ENCODE assay signal across 21 mouse cellular contexts in genomic region chr2:172140080-172140479, GRCm38 (mm10).
DNase-seq lines count a peak whose midpoint lies in the region; ATAC-seq lines count a peak whose summit lies in the region.
"Had no signal": no experiment of that assay in that cellular context is flagged by ENCODE, and none has a peak within 500 bp of the region (broad histone marks: within the 10 kb centered on the region; RNA-seq: fewer than 3 reads in every experiment).

No protein-coding gene starts in this region.

- intact Hi-C loops in left cerebral cortex, postnatal 14 days (cut with DNase I), result no loop called here

- no peaks in the 10 kb centered on the region for H3K27me3 ChIP-seq in forebrain, embryonic 13.5 days
- no peaks in the 10 kb centered on the region for H3K27me3 ChIP-seq in forebrain, embryonic 15.5 days
- H3K27me3 ChIP-seq: heart, embryonic 15.5 days had no signal

- no peak for ATAC-seq in forebrain, embryonic 13.5 days
- ATAC-seq in forebrain, embryonic 15.5 days (replicated peaks), result no peak
- ATAC-seq in CD4-positive, CD25-positive, alpha-beta regulatory T cell, adult 4 months, result no peak

- peaks cover 9% of the 10 kb centered on the region for H3K4me1 ChIP-seq in forebrain, embryonic 13.5 days
- H3K4me1 ChIP-seq in forebrain, embryonic 15.5 days, result peaks cover 5% of the 10 kb centered on the region; the same call in 1 of the 2 replicates
- H3K4me1 ChIP-seq: heart, embryonic 15.5 days had no signal

- no peak overlapping the region for H3K4me3 ChIP-seq in forebrain, embryonic 13.5 days
- H3K4me3 ChIP-seq in forebrain, embryonic 15.5 days, result no peak overlapping the region
- H3K4me3 ChIP-seq: heart, embryonic 15.5 days had no signal

- no peak overlapping the region for H3K9ac ChIP-seq in forebrain, embryonic 13.5 days
- H3K9ac ChIP-seq in forebrain, embryonic 15.5 days (replicated peaks), result no peak overlapping the region
- H3K9ac ChIP-seq: heart, embryonic 15.5 days had no signal

- DNase-seq in left cerebral cortex, postnatal 14 days (ENCODE audit: low spot score in 2 of 2), result peak; percentile 47 to 48
- DNase-seq in left cerebral cortex, adult 11 months (ENCODE audit: low spot score), result no peak
- DNase-seq in brain, adult 2 months (ENCODE audit: low read depth, low spot score), result peak; percentile 91
- DNase-seq in frontal cortex, postnatal 36 days (ENCODE audit: low spot score in 2 of 2), result peak; percentile 68 to 77
- no peak for DNase-seq in ovary, postnatal 36 days (ENCODE audit: low spot score)
- DNase-seq: cerebellum, postnatal 14 days; gastrocnemius, adult 2 months; heart, adult 18-20 months; kidney, adult 9 months; kidney, postnatal 36 days; lung, adult 2 months; lung, postnatal 4 days; retina, postnatal 1 day; thymus, postnatal 36 days had no signal

- no peak overlapping the region for H3K4me2 ChIP-seq in forebrain, embryonic 13.5 days
- H3K4me2 ChIP-seq in forebrain, embryonic 15.5 days (replicated peaks), result no peak overlapping the region
- H3K4me2 ChIP-seq: heart, embryonic 15.5 days; liver, embryonic 11.5 days; midbrain, embryonic 11.5 days had no signal

- 0 out of 2 replicates have a peak overlapping the region, but pooled peaks have one; percentile 7 for H3K27ac ChIP-seq in forebrain, embryonic 13.5 days
- no peak overlapping the region for H3K27ac ChIP-seq in forebrain, embryonic 15.5 days (replicated peaks)
- H3K27ac ChIP-seq: gastrocnemius, adult 2 months; heart, embryonic 15.5 days; stomach, postnatal 0 days had no signal

- no peaks in the 10 kb centered on the region for H3K36me3 ChIP-seq in forebrain, embryonic 13.5 days (ENCODE audit: poor library complexity, severe bottlenecking)
- no peaks in the 10 kb centered on the region for H3K36me3 ChIP-seq in forebrain, embryonic 15.5 days
- H3K36me3 ChIP-seq: heart, embryonic 15.5 days had no signal

- H3K9me3 ChIP-seq in forebrain, embryonic 13.5 days (replicated peaks), result no peaks in the 10 kb centered on the region
- no peaks in the 10 kb centered on the region for H3K9me3 ChIP-seq in forebrain, embryonic 15.5 days
- H3K9me3 ChIP-seq: heart, embryonic 15.5 days had no signal

- WGBS in forebrain, embryonic 13.5 days, result 26% methylated on average over 6 of the region's 6 CpGs
- WGBS in forebrain, embryonic 15.5 days, result 24% methylated on average over 6 of the region's 6 CpGs

Comparison
In these comparisons a context has a peak if more than half of its experiments do, and no peak if none do; other contexts are left out.
1. DNase-seq: peak in left cerebral cortex, postnatal 14 days (2 of 2), brain, adult 2 months (single experiment) and frontal cortex, postnatal 36 days (2 of 2); none in left cerebral cortex, adult 11 months (single experiment) and ovary, postnatal 36 days (single experiment).